Mouse (Mus musculus): ENCODE data around the gene Cdc45. TPM values are rescaled to one million over a fixed set of nuclear protein-coding genes. Genes with fewer than 3 reads are reported as not detected.
"Not testable (repeated sequence)": the region's sequence is repeated elsewhere in the genome, so short reads cannot be mapped to it uniquely, and the experiment has no call there.

Gene Cdc45
- polyA plus RNA-seq (2017; shearing (Covaris generic)): 10 to 100 TPM in 1 of 3 experiments, 1 to 10 TPM in 2; 4.4 to 32.2 (median 6.3) TPM

DNA sequence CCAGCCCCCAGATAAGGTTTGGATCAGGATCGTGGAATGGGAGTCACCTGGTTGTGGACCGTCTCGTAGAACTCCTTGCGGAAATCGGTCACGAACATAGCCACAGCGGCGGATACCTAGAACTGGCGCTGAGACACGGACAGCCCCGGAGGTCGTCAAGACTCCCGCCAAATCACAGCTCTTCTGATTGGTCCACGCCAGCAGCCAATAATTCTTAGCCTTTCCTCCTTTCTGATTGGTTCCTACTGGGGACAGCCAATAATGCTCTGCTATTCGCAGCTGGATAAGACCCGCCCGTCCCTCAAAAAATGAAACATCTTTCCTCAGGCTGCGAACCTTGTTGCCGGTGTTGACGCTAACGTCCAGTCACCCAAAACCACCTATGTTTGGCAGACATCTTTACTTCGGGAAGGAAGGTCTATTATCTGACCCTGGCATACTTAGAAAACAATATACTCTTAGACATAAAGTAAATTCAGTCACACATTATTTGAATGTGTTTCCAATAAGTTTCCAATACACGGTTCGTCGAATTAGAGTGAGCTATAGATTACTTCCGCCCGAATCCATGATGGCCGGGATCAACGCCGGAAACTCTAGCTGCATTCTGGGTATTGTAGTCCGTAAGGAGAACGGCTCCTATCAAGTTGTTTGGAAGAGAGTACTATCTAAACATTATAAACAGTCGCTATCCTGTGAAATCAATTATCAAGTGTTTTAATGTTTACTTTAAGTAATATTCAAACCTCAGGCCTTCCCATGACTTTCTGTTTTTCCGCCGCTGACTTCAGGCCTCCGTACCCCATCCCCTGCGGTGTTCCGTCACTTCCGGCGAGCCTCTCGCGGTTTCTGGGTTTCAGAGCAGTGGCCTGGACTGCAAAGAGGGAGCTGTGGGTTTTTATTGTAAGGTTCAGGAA lies at the start of gene Cdc45, which contains the start of gene Ufd1:
Cdc45 (minus strand) TSS at position 520 of the 917 bp plus-strand sequence.
Ufd1 (plus strand) TSS at position 312 of the 917 bp plus-strand sequence.
- peak; percentile 91 for ATAC-seq

DNA sequence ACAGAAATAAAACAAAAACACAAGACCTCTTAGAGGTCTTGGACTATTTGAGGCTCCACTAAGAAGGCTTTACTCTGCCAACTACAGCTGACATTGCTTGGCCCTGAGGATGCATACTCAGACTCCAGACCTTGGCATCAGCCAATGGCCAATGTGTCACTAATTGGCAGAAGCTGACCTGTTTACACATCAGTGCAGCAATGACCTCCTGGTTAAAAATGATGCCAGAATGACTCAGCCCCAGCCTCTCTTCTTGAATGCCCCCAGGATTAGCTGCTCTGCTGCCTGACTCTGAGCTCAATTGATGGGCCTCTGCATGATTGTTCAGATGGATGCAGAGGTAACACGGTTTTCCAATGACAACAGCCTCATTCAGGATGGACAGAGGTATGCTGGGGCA lies 48.4 kb upstream of the Cdc45 start:
- no peak for ATAC-seq

DNA sequence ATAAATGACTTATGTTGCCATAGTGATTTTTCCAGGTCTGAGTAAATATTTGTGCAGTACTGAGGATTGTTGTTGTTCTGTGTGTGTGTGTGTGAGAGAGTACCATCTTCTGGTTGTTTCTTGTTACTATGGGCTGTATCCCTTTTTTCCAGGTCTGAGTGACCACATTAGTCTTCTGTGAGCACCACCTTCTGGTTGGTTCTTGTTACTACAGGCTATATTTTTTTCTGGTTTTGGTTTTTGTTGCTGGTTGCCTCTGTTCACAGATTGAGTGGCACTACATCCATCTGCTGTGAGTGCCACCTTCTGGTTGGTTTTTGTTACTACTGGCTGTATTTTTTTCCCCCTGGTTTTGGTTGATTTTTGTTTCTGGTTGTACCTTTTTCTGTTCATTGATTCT lies 46.8 kb upstream of the Cdc45 start:
- peak; percentile 48 for ATAC-seq

DNA sequence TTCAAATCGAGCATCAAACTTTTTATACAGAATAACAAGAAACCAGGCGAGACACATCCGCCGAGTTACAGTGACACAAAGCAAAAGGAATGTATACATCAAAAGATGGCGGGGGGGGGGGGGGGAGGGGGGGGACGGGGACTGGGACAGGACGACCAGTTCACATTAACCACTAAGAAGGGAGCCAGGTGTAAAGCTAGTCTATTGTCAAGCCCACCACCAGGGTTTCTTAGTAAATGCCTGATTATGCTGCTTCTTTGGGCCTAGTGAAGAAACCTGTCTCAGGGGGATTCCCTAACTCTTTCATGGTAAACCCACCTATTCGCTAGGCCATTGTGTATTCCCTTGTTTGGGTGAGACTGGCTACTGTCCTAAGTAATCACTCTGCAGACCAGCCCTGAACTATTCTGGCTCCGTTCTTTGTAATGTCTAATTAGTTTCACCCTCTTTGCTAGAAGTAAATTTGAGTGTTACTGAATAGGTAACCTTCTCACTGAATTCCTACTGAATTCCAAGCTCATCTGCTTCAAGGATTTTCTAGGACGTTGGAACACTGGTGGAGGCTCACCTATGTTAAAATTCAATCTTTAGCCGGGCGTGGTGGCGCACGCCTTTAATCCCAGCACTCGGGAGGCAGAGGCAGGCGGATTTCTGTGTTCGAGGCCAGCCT lies 37.9 kb upstream of the Cdc45 start:
- ATAC-seq: not testable (repeated sequence)

DNA sequence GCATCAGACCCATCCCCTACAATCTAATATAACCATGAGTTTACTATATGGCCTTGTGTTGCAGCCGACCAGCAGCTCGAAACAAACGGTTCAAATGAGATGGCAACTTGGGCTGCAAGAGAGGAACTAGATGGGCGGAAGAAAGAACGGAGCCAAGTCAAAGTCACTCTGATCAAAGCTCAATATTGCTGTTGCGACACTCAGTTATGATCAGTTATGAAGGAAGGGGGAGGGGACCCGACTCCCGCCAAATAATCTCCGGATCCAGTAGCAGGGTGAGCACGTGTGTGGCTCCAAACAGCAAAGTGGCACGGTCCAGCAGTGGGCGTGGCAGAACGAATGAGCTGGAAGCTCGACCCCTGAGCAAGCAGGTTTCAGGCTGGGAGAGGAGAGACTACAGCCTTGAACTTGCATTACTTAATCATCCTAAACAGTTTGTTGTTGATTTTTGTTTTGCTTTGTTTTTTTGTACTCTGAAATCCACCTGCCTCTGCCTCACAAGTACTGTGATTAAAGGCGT lies 34.6 kb upstream of the Cdc45 start:
- ATAC-seq: no peak

DNA sequence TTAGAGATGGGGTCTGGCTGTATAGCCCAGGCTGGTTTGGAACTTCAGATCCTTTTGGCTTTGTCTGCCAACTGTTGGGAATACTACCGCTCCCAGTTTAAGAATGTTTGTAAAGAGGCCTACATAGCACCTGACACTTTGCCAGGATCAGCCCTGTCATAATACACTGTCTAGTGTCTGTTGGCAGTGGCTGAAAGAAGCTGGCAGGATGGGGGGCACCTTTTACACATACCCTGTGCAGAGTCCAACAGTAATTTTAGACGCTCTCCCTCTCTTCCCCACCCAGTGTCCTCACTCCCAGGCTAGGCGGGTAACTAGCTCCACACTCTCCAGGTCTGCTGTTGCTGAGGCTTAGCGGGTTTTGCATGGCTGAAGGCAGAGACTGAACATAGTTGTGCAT lies 26.6 kb upstream of the Cdc45 start:
- no peak for ATAC-seq

DNA sequence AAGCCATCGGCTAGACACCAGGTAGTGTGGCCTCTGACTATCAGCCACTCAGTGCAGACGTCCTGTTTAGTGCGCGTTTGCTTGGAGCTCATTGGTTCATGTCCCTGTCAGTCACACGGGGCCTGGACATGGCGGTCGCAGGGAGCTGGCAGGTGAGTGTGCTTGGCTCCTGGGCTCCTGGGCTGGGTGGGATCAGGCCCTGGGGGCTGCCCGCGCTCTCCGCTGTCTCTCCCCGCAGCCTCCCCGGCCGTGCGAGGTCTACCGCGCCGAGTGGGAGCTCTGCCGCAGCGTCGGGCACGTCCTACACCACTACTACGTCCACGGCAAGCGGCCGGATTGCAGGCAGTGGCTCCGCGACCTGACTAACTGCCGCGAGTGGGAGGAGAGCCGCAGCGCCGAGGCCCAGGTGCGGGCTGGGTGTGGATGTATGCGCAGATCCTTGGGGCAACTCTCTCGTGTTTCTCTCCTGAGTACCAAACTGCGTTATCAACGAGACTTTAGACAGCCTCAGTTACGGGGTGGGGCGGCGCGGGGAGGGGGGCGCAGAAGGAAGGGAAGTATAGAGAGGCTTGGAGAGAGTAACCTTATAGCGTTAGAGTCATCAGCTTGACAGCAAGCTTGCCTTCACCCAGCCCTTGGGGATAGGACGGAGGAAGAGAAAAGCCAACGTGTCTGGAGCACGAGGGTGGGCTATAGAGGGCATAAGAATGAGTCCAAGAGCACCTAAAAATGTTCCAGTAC lies 24.9 kb upstream of the Cdc45 start, which contains the start of the genes 2510002D24Rik and Gm28539:
2510002D24Rik (plus strand) TSS at position 111 of the 741 bp plus-strand sequence.
Gm28539 (plus strand) TSS at position 117 of the 741 bp plus-strand sequence.
- ATAC-seq: peak; percentile 98

DNA sequence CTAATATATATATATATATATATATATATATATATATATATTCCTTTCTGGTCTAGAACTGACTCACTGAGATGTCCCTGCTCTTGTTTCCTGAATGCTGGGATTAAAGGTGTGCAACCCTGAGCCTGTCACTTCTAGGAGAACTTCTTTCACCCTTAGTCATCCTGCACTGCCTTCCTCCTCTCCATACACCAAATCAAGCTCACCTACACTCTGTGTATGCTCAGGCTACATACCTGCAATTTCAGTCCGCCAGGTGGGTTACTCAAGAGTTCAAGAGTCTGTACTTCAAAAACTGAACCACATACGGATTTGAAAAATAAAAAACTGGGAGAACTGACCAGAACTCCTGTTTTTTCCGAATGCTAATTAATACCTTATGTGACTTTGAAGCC lies 24.3 kb upstream of the Cdc45 start:
- peak; percentile 23 for ATAC-seq

DNA sequence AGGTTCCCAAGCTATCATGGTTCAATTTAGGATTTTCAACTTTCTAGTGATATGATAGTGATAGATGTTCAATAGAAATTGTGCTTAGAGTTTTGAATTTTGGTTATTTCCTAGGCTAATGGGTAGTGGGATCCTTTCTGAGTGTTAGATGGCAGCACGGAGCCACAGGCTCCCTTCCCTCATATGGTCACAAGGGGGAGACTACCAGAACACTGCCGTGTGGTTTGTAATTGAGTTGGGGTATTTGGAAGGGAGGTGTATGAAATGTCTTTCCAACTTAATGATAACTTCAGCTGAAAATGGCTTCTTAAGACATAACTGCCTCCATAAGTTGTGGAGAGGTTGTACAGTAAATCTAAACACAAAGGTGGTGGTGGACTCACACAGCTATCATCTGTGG lies 21.7 kb upstream of the Cdc45 start:
- ATAC-seq: no peak

DNA sequence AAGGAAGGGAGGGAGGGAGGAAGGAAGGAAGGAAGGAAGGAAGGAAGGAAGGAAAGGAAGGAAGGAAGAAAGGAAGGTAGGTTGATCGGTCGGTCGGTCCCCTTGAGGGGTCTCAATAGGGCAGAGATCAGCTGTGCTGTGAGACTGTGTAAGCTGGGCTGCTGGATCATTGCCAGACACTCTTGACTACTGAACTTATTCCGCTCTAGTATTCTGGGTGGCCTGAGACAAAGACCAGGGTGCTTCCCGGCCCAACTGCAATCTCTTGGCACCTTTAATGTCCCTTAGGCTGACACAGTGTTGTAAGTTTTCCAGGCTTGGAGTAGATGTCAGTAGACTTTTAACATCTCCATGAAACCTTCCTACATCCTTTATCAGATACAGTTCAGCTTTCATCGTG lies 17.3 kb upstream of the Cdc45 start:
- no peak for ATAC-seq

DNA sequence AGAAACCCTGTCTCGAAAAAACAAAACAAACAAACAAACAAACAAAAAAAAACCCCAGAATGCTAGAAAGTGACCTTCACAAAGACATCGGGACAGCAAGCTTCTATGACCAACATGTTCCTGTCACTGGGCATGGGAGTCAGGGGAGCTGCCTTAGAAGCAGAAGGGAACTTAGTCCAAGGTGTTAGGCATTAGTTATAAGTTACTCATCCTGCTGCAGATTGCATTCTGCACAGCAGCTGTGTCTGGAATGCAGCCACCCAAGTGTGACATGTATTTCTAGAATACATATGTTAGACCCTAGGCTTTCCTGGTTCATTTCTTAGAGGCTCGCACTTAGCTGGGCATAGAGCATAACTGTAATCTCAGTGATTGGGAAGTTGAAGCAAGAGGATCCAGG lies 16.8 kb upstream of the Cdc45 start:
- no peak for ATAC-seq

DNA sequence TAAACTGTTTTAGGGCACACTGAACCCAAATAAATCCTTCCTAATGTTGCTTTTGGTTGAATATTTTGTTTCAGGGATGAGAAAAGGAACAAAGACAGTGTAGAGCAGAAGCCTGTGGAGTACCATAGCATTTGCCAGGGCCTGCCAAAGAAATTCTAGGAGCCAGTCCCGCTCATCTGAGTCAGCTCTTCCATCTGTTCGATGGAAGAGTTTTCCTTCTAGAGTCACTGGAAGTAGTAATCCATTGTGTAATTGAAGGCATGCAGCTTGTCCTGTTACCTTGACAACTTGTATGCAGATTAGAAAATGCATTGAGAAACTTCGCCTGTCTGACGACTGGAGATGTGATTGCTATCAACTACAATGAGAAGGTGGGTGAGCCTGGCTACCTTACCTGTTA lies 11.1 kb upstream of the Cdc45 start:
- no peak for ATAC-seq

DNA sequence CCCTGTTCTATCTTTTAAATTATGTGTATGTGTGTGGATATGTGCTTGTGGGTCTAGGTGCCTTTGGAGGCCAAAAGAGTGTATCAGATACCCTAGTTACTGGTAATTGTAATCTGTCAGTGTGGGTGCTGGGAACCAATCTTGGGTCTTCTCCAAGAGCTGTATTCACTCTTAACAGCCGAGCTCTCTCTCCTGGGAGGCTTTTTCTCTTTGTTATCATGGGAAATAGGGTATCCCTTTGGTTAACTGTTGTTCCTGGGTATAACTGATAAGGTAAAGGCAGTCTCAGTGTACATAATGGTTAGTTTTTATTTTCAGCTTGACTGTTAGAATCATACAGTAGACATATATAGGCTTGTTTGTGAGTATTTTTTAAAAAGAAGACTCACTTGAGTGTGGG lies 10.6 kb upstream of the Cdc45 start:
- no peak for ATAC-seq

DNA sequence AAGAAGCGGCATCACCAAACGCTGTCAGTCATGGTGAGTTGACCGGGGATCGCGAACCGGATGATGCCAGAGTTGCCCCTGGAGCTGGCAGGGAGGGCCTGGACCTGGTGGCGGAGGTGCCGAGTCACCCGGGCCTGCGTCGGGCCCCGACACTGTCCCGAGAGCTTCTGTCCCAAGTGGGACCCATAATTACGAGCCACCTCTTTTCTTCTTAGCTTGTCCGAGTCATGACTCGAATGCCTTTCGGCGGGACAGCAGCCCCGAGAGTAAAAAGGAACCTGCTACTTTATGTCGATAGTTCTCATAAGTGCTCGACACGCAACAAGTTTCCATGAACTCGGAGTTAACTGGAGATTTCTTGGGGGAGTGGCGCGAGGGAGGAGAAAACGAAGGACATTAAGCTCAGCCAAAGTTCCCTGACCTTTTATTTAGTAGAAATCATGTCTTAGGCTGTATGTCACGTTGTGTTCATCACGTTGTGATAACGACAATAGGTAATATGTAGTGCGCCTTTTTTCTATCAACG lies 661 bp upstream of the Cdc45 start:
- ATAC-seq: no peak

DNA sequence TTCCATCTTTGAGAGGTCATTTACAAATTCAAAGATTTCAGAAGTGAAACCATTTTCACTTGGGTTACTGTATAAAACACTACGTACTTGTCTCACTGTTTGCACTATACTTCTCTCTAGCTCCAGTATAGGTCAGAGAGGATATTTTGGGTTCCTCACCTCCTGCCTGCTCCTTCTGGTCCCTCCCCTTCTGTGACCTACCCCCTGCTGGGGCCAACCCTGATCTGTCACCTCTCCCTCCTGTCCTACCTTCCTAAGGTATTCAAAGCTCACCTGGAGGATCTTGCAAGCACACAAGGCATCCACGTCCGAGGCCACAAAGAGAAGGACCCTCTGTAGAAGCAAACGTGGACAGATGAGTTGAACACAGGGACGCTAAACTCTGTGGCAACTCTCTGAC lies 755 bp downstream of the Cdc45 start:
- ATAC-seq: no peak

DNA sequence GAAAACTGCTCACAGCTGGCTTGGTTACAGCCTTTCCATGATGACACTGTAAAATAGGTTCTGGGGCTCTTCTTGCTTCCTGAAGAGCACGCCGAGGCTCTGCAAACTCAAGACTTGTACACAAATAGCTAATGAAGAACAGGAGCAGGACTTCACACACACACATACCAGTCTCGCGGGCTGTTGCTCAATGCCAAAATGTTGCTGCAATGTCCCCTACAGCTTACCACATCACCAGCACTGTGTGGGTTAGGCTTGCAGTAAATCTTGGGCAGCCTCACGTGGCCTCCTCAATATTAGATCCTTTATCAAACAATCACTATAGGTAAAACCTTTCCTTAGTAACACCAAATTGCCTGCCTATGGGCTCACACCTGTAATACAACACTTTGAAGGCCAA lies 2.8 kb downstream of the Cdc45 start:
- ATAC-seq: no peak

DNA sequence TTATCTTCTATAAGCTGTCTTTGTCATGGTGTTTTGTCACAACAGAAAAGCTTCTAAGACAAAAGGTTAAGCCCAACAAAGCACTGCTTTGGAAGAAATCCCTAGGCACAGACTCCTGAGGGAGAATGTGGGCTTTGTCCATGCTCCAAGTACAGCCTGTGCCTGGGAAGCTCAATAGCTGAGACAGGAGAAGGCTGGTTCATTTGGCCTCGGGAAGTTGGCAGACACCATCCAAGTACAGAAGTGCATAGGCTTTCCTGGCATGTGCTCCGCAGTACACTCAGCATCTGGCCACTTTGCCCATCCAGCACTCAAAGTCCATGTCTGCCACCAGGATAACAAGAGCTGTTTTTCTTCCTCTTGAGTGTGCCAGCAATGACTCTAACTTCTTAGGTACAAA lies 6.0 kb downstream of the Cdc45 start:
- no peak for ATAC-seq

DNA sequence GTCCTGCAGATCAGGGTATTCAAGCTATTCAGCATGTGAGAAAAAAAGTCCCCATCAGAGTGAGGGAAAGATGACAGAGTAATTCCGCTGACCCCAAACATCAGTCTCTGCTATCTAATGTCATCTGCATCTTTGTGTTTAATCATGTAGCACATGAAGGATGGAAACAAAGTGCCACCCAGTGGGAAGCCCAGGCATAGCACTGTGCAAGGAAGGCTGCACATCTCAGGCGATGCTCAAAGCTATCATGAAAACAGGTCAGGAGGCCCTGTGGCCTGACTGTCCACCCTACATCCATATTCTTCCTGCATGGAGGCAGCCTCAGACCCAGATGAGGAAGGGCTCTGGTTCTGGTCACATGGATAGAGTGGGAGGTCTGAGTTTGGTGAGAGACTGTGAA lies 12.9 kb downstream of the Cdc45 start:
- no peak for ATAC-seq

DNA sequence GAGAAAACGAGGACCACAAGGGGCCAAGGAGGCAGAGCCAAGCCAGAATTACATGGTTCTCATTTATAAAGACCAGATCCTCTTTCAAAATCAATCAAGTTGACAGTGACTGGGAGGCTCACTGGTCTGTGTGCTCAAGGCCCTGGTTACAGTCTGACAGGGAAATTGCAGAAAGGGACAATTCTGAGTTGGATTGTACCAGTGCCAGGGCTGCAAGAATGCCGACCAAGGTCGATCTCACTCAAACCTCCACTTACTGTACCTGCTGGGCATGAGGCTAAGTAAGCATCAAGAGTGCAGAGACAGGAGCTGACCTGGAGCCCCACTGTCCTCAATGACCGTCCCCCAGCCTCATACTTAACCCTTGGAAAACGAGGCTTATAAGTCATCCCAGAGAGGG lies 13.6 kb downstream of the Cdc45 start:
- no peak for ATAC-seq

DNA sequence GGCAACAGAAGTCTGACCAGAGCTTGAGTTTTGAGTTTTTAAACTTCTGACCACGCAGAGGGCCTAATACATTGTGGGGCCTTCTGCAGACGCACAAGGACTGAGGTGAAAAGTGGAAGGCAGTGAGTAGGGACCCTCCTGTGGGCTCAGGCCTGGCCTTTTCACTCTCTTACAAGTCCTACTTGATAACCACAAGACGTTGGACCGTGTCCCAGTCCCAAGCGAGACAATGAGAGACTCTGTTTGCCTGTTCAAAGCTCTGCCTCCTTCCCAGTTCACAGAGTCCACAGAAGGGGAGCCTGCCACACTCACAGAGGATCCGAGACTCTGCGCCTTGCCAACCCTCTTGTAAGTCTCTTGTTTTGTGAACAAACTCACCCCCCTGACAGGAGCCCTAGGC lies 15.1 kb downstream of the Cdc45 start:
- no peak for ATAC-seq

DNA sequence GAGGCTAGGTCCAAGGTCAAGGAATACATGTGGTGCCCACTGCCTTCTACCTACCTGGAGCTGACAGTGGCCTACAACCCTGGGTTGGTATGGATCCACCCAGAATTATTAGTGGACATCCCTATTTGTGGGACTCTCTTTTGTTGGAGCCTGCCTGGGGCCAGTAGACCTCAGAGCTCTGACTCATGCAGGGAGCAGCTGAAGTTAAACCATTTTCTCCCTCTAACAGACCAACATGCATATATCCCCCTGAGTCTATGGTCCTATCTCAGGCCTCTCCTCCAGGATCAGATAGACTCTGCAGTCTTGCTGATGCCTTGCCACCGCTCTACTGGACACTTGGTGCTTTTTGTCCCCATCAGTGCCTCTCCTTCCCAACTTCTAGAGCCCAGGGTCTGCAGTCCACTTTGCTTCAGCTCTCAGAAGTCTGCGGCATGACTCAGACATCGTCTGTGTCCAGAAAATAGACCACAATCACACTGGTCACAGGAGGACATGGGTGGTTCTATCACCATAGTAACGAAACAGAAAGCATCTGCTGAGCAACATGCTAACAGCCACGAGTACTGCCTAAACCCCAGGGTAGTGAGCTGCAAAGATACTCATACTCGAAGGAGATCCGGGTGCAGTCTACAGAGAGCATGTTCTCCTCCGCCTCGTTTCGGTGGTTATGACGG lies 16.4 kb downstream of the Cdc45 start:
- no peak for ATAC-seq
